Mouse (Mus musculus) C2C12 (cell line): ENCODE measurements around the gene Cd151.

Source experiments
- CEBPB ChIP-seq: IDR thresholded peaks from one replicate; pipeline ENCODE4 v1.6.1; 2011; ENCODE audit warnings: low read depth, mild to moderate bottlenecking, control low read depth, moderate library complexity
- CTCF ChIP-seq: IDR thresholded peaks from one replicate; pipeline ENCODE4 v1.5.1; 2011; ENCODE audit not compliant: control insufficient read depth, insufficient read depth, insufficient read length
- MAX ChIP-seq: IDR thresholded peaks from one replicate; pipeline ENCODE4 v1.6.1; 2011; ENCODE audit warnings: mild to moderate bottlenecking, control low read depth
- MYOD1 ChIP-seq: IDR thresholded peaks from one replicate; pipeline ENCODE4 v1.6.1; 2011; ENCODE audit warnings: low read depth; ENCODE audit not compliant: control insufficient read depth, insufficient read length
- USF1 ChIP-seq: IDR thresholded peaks from one replicate; pipeline ENCODE4 v1.6.1; 2011; ENCODE audit warnings: low read depth, mild to moderate bottlenecking, control low read depth, moderate library complexity

GRCm38 (mm10) chr7:141441460-141441859 is 25.7 kb upstream of the Cd151 start:
- TF ChIP-seq CTCF (no peak), CEBPB (no peak), MYOD1 (no peak), MAX (no peak), USF1 (no peak)
